Mouse (Mus musculus) hindbrain, embryonic 14.5 days (tissue): ENCODE data around the gene Ift122. TPM values are rescaled to one million over a fixed set of nuclear protein-coding genes. Genes with fewer than 3 reads are reported as not detected.

Experiments used
- ATAC-seq: fragments of 200-750 bp; cut with Nextera tagmentation; 2 replicates; pipeline ENCODE4 v1.8.0; 2017; ENCODE audit warnings: moderate number of reproducible peaks, mild to moderate bottlenecking, moderate TSS enrichment, moderate library complexity; ENCODE audit not compliant: low FRiP score
- DNase-seq: peaks from one replicate; pipeline ENCODE4 v3.0.0-alpha.2; 2015; ENCODE audit warnings: low spot score
- H3K27ac ChIP-seq: fragments of 300-500 bp; sonication (generic); 2 replicates; pipeline ENCODE4 v1.5.1; 2014; ENCODE audit warnings: mild to moderate bottlenecking, moderate library complexity
- H3K27me3 ChIP-seq: fragments of 300-500 bp; sonication (generic); 2 replicates; pipeline ENCODE4 v1.6.1; 2014; ENCODE audit warnings: mild to moderate bottlenecking, low read length, mixed read lengths; ENCODE audit not compliant: control insufficient read depth, insufficient read depth
- H3K36me3 ChIP-seq: fragments of 300-500 bp; sonication (generic); replicated peaks from 2 replicates; pipeline ENCODE4 v1.6.1; 2014; ENCODE audit not compliant: control insufficient read depth, insufficient read depth
- H3K4me1 ChIP-seq: fragments of 300-500 bp; sonication (generic); replicated peaks from 2 replicates; pipeline ENCODE4 v1.6.1; 2014; ENCODE audit warnings: antibody characterized with exemption, low read length, mixed read lengths; ENCODE audit not compliant: control insufficient read depth, insufficient read depth
- H3K4me2 ChIP-seq: fragments of 300-500 bp; sonication (generic); replicated peaks from 2 replicates; pipeline ENCODE4 v1.6.1; 2014; ENCODE audit warnings: mild to moderate bottlenecking, moderate library complexity
- H3K4me3 ChIP-seq: fragments of 300-500 bp; sonication (generic); replicated peaks from 2 replicates; pipeline ENCODE4 v1.5.1; 2014; ENCODE audit warnings: mild to moderate bottlenecking, low read length
- H3K9ac ChIP-seq: fragments of 300-500 bp; sonication (generic); 2 replicates; pipeline ENCODE4 v1.6.1; 2014
- H3K9me3 ChIP-seq: fragments of 300-500 bp; sonication (generic); 2 replicates; pipeline ENCODE4 v1.6.1; 2016; ENCODE audit warnings: low read length; ENCODE audit not compliant: control insufficient read depth
- WGBS: fragments of 180-500 bp; shearing (Covaris S2); extraction: QIAGEN DNeasy Blood & Tissue Kit; methylation state at CpG from one replicate; pipeline ENCODE4 v1.1.7; 2014; 5-methylcytosine and 5-hydroxymethylcytosine counted together
- polyA plus RNA-seq: library from polyadenylated mRNA; unstranded; fragments of >200 nt; fragmentation: Nextera tagmentation; extraction: Ambion mirVana; gene quantifications from 2 replicates; pipeline ENCODE4 v1.2.1, GENCODE M21; 2014

Ift122 gene
- polyA plus RNA-seq, 1 experiment from 2014 or later, result 26.2 TPM

DNA sequence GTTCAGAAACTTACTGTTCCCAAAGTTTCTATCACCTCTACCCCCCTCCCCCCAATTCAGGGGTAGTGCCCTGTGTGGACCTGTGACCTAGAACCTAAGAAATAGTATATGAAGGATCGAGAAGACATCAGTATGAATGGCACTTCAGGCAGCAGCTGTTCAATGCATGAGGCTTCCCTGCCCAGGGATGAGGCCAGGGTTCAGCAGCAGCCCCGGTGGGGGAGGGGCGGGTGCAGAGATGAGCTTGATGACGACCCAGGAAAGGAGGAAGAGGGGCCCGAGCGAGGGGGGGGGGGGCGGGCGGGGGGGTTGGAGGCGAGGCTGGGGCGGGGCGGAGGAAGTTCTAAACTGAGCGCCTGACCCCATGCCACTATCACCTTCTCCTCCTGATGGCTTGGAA, 87.9 kb downstream of the Ift122 start:
- Histone ChIP-seq H3K36me3 (no peaks in the 10 kb centered on the region), H3K27me3 (no peaks in the 10 kb centered on the region), H3K4me3 (no peak overlapping the region), H3K27ac (no peak overlapping the region), H3K4me2 (no peak overlapping the region), H3K9ac (no peak overlapping the region), H3K9me3 (peaks cover 8% of the 10 kb centered on the region; the same call in 1 of the 2 replicates), H3K4me1 (no peaks in the 10 kb centered on the region)
- no peak for DNase-seq
- no peak for ATAC-seq
- WGBS, result 11% methylated on average over 6 of the region's 12 CpGs

DNA sequence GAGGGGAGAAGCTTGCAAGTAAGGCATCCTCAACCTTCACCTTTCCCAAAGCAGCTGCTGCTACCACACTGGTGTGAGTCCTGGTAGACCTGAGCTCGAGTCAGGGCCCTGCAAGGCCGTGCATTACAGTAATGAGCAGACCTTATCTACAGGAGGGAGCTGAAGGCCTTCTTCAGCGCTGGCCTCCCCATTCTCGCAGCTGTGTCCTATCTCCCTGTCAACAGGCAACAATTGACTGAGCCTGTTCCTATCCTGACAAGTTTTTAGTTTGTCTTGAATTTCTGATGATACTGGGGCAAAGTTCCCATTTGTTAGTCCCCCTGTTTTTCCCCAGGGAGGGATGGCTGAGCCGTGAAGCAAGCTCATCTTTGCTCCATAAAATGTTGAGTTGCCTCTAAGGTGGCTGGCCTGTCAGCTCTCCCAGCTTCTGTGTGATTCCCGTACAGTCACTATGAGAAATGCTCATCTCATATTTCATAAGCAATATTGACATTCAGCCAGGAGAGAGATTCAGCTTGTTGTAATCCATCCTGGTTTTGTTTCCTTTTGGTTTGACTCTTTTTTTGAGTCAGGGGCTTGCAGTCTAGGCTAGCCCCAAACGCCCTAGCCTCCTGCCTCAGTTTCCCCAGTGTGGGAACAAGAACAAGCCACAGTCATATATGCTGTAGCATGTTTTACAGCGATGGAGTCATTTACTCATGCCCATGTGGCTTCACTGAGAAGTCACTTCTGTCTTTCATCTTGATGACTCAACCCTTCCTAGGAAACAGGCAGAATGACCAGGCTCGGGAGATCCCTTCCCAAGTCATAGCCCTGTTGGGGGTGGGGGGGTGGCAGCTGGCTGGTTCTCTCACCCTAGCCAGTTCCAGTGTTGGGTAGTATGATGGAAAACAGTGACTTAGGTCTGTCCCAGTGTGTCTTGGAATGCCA, 90.5 kb downstream of the Ift122 start:
- Histone ChIP-seq H3K4me3 (no peak overlapping the region), H3K9ac (no peak overlapping the region), H3K27ac (no peak overlapping the region), H3K9me3 (no peaks in the 10 kb centered on the region), H3K4me2 (no peak overlapping the region), H3K36me3 (no peaks in the 10 kb centered on the region), H3K4me1 (no peaks in the 10 kb centered on the region), H3K27me3 (no peaks in the 10 kb centered on the region)
- no peak for DNase-seq
- ATAC-seq, result no peak
- 82% methylated on average over 9 of the region's 9 CpGs for WGBS

DNA sequence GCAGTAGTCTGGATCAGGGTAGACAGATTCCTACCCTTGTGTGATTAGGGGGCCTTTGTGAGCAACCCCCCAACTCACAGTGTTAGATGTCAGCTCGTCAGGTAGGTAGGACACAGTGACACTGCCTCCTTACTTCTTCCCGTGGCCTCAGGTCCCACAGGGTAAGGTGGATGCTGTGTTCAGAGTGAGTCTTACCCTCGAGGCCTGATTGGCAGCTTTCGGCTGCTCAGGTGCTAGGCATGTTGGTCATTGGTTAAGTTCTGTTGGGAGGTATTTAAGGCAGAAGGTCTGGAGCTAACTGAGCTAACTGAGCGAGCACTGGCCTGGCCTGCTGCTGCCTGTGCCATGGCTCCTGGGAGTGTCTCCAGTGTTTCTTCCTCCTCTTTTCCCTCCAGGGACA, 91.4 kb downstream of the Ift122 start, which contains the start of gene H1foo:
Gene H1foo, plus strand, starts transcription at position 301 of the 400 bp plus-strand sequence.
- Histone ChIP-seq H3K9ac (no peak within 1 kb of the TSS), H3K4me3 (no peak within 1 kb of the TSS), H3K27ac (no peak within 1 kb of the TSS), H3K36me3 (no peaks in the 10 kb centered on the region), H3K27me3 (no peaks in the 10 kb centered on the region), H3K9me3 (no peaks in the 10 kb centered on the region), H3K4me2 (no peak within 1 kb of the TSS), H3K4me1 (no peaks in the 10 kb centered on the region)
- ATAC-seq, result no peak
- no peak for DNase-seq
- 83% methylated on average over 5 of the region's 5 CpGs for WGBS

DNA sequence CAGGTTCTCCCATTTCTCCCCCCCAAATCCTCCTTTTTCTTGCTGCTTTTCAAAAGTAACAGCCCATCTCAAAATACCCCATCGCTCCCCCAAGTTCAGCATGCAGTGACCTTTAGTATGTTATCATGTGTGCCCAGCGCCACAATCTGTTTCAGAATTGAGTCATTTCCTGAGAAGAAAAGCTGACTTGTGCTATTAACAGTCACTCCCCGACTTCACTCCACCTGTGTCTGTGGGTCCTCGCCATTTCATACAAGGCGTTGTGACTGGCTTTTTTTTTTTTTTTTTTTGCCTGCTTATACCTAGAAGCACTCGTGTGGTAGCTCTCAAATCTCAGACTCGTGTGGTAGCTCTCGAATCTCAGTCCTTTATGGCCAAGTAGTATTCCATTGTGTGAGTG, 92.4 kb downstream of the Ift122 start:
- H3K4me2 ChIP-seq, result no peak overlapping the region
- H3K4me1 ChIP-seq, result no peaks in the 10 kb centered on the region
- 85% methylated on average over 8 of the region's 8 CpGs for WGBS

DNA sequence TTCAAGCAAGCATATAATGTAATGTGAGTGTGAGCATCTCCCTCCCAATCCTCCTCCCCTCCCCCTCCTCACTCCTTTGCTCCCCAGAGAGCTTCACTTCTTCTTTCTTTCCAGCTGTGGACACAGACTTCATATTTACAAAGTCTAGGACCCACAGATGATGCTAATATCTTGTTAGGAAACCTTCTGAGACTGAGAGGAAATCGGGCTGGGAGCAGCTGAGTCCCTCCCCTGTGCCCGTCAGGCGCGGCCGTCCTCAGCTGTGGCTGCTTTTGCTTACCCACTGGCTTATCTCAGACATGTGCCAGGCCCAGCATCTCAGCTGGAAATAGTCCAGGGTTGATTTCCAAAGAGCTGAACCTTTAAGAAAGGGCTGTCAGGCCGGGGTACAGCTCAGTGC, 93.1 kb downstream of the Ift122 start:
- H3K9me3 ChIP-seq, result no peaks in the 10 kb centered on the region
- WGBS, result 37% methylated on average over 6 of the region's 6 CpGs
- no peak overlapping the region for H3K27ac ChIP-seq
- no peak for ATAC-seq
- H3K4me1 ChIP-seq, result no peaks in the 10 kb centered on the region
- no peak overlapping the region for H3K9ac ChIP-seq
- no peak for DNase-seq
- H3K36me3 ChIP-seq, result no peaks in the 10 kb centered on the region
- no peaks in the 10 kb centered on the region for H3K27me3 ChIP-seq
- H3K4me3 ChIP-seq, result no peak overlapping the region
- H3K4me2 ChIP-seq, result no peak overlapping the region

More for the DNA sequence above, 92.4 kb downstream of the Ift122 start:
- Histone ChIP-seq H3K4me3 (no peak overlapping the region), H3K27me3 (no peaks in the 10 kb centered on the region), H3K36me3 (no peaks in the 10 kb centered on the region), H3K9me3 (no peaks in the 10 kb centered on the region), H3K27ac (no peak overlapping the region), H3K9ac (no peak overlapping the region)
- DNase-seq (no peak), ATAC-seq (no peak)

DNA sequence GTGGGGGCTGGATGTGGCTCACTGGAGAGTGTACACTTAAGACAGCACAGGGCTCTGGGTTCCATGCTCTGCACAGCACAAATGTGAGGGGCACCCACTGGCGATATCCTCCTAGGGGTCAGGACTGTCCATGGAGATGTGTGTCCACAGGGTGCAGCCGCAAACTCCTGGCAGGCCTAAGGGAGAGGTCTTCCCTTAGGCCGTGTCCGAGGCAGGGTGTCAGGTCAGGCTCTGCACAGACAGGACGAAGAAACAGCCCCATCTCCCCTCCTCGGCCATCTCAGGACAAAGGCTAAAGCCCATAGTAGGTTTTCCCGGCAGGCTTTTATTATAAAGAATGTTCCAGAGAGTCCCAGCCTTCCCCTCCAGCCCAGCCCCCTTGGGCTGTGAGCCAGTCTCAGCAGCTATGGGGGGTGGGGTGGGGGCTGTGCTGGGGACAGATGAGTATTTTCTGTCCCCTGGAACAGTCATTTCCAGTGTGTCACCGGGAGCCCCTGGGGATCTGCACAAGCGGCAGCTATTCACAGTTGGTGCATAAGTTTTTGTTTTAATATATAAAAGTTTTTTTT, 101.3 kb downstream of the Ift122 start:
- peaks cover 13% of the 10 kb centered on the region; the same call in 1 of the 2 replicates for H3K4me1 ChIP-seq
- WGBS, result 72% methylated on average over 9 of the region's 9 CpGs
- no peak overlapping the region for H3K27ac ChIP-seq
- no peak for DNase-seq
- no peak for ATAC-seq
- H3K4me3 ChIP-seq, result no peak overlapping the region
- H3K4me2 ChIP-seq, result no peak overlapping the region
- no peaks in the 10 kb centered on the region for H3K36me3 ChIP-seq
- no peaks in the 10 kb centered on the region for H3K27me3 ChIP-seq
- no peak overlapping the region for H3K9ac ChIP-seq
- H3K9me3 ChIP-seq, result no peaks in the 10 kb centered on the region

DNA sequence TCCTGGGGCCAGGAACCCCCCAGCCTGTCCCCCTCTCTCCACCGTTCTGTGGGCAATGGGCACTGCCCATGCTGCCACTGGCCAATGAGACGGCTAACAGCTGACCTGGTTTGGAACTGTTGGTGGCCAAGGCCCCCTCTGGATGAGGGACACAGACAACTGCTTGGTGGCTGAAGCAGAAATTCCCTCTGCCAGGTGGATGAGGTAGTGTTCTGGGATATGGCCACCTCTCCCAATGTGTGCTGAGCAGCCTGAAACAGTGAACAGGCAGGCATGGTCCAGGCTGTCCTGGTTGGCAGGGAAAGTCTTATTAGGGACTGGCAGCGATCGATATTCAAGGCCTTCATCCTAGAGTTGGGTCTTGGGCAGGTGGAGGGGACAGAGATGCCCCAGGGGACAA, 101.9 kb downstream of the Ift122 start:
- ATAC-seq (no peak), DNase-seq (no peak)
- H3K36me3 ChIP-seq, result no peaks in the 10 kb centered on the region
- no peak overlapping the region for H3K4me3 ChIP-seq
- WGBS, result 84% methylated on average over 4 of the region's 4 CpGs
- H3K4me2 ChIP-seq, result no peak overlapping the region
- H3K27ac ChIP-seq, result no peak overlapping the region
- H3K27me3 ChIP-seq, result no peaks in the 10 kb centered on the region
- no peak overlapping the region for H3K9ac ChIP-seq
- H3K4me1 ChIP-seq, result peaks cover 13% of the 10 kb centered on the region; the same call in 1 of the 2 replicates
- no peaks in the 10 kb centered on the region for H3K9me3 ChIP-seq

DNA sequence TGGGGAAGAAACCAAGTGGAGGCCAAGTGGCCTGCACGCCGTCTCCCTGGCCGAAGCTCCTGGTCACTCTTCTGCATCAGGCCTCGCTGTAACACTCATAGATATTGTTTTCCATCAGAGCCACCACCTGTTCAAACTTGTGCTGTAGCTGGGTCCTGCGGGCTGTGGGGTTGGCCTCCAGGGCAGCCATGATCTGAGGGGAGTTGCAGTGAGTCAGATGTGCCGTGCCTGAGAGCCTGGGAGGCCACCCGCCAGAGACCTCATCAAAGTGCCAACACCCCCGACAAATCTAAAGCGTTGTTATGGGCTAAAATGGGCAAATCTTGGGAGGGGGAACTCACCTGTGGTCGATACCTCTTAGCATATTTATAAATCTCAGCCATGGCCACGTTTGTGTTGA, 102.4 kb downstream of the Ift122 start:
- Histone ChIP-seq H3K9ac (no peak overlapping the region), H3K4me1 (peaks cover 13% of the 10 kb centered on the region; the same call in 1 of the 2 replicates), H3K4me3 (no peak overlapping the region), H3K9me3 (no peaks in the 10 kb centered on the region), H3K27ac (no peak overlapping the region), H3K27me3 (no peaks in the 10 kb centered on the region), H3K36me3 (no peaks in the 10 kb centered on the region), H3K4me2 (no peak overlapping the region)
- WGBS, result 86% methylated on average over 11 of the region's 11 CpGs
- no peak for ATAC-seq
- no peak for DNase-seq

DNA sequence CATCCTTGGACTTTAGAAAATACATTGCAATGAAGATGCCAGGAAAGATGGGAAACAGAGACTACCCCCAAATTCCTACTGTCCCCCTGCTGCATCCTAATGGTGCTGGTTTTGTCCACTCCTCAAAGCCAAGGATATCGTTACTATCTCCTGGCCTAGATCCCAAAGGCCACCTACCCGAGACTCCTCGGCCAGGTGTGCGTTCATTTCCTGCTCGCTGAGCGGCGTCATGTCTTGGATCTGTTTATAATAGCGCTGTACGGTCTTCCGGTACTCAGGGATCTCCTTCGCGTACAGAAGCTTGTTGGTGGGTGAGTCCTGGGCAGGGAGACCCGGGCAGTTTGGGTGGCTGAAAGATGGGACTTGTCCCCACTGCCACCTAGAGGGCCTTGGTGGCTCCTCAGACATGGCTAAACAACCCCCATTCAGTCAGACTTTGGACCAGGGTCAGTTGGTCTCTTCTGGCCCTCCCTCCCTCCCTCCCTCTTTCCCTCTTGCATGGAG, 103.2 kb downstream of the Ift122 start:
- H3K27ac ChIP-seq, result no peak overlapping the region
- no peak overlapping the region for H3K4me3 ChIP-seq
- peaks cover 13% of the 10 kb centered on the region; the same call in 1 of the 2 replicates for H3K4me1 ChIP-seq
- H3K36me3 ChIP-seq, result no peaks in the 10 kb centered on the region
- DNase-seq, result no peak
- H3K9me3 ChIP-seq, result no peaks in the 10 kb centered on the region
- no peak overlapping the region for H3K4me2 ChIP-seq
- no peak for ATAC-seq
- 89% methylated on average over 13 of the region's 13 CpGs for WGBS
- no peaks in the 10 kb centered on the region for H3K27me3 ChIP-seq
- H3K9ac ChIP-seq, result no peak overlapping the region
